9 mouse cellular contexts compared by ENCODE assay signal in genomic region chr8:78598237-78598636, GRCm38 (mm10).
DNase-seq lines count a peak whose midpoint lies in the region; ATAC-seq and TF ChIP-seq lines count a peak whose summit lies in the region.
"Had no signal": no experiment of that assay in that cellular context is flagged by ENCODE, and none has a peak within 500 bp of the region (broad histone marks: within the 10 kb centered on the region; RNA-seq: fewer than 3 reads in every experiment).

No protein-coding gene starts in this region.

- H3K27ac ChIP-seq in intestine, embryonic 15.5 days: no peak overlapping the region
- no peak overlapping the region for H3K27ac ChIP-seq in intestine, embryonic 16.5 days (ENCODE audit: low read length)
- H3K27ac ChIP-seq in hindbrain, embryonic 15.5 days (replicated peaks): no peak overlapping the region
- no peak overlapping the region for H3K27ac ChIP-seq in cerebellum, adult 2 months (ENCODE audit: insufficient read depth, low read length)
- H3K27ac ChIP-seq in liver, embryonic 11.5 days (ENCODE audit: low read depth, low read length): no peak overlapping the region
- H3K27ac ChIP-seq: liver, embryonic 15.5 days had no signal

- H3K4me3 ChIP-seq in intestine, embryonic 15.5 days (replicated peaks): no peak overlapping the region
- H3K4me3 ChIP-seq in intestine, embryonic 16.5 days (ENCODE audit: low read length): no peak overlapping the region
- no peak overlapping the region for H3K4me3 ChIP-seq in hindbrain, embryonic 15.5 days
- no peak overlapping the region for H3K4me3 ChIP-seq in cerebellum, adult 2 months (replicated peaks; ENCODE audit: insufficient read depth, low read depth, low read length)
- no peak overlapping the region for H3K4me3 ChIP-seq in liver, embryonic 11.5 days (ENCODE audit: low read depth, low read length)
- H3K4me3 ChIP-seq: liver, embryonic 15.5 days had no signal

- no peaks in the 10 kb centered on the region for H3K27me3 ChIP-seq in intestine, embryonic 15.5 days (replicated peaks)
- no peaks in the 10 kb centered on the region for H3K27me3 ChIP-seq in intestine, embryonic 16.5 days (replicated peaks; ENCODE audit: control insufficient read depth, insufficient read depth, low read length)
- no peaks in the 10 kb centered on the region for H3K27me3 ChIP-seq in hindbrain, embryonic 15.5 days
- H3K27me3 ChIP-seq in cerebellum, adult 2 months (ENCODE audit: control insufficient read depth, insufficient read depth, low read length): no peaks in the 10 kb centered on the region
- no peaks in the 10 kb centered on the region for H3K27me3 ChIP-seq in liver, embryonic 11.5 days (replicated peaks; ENCODE audit: control insufficient read depth, insufficient read depth, low read length)
- H3K27me3 ChIP-seq: liver, embryonic 15.5 days had no signal

- no peaks in the 10 kb centered on the region for H3K36me3 ChIP-seq in intestine, embryonic 15.5 days
- no peaks in the 10 kb centered on the region; the same call in 1 of the 2 replicates for H3K36me3 ChIP-seq in intestine, embryonic 16.5 days (ENCODE audit: control insufficient read depth, insufficient read depth, low read length)
- H3K36me3 ChIP-seq in hindbrain, embryonic 15.5 days: no peaks in the 10 kb centered on the region
- H3K36me3 ChIP-seq in liver, embryonic 11.5 days (ENCODE audit: control insufficient read depth, insufficient read depth, low read length): no peaks in the 10 kb centered on the region
- H3K36me3 ChIP-seq: liver, embryonic 15.5 days had no signal

- no peak overlapping the region for H3K9ac ChIP-seq in intestine, embryonic 15.5 days
- no peak overlapping the region for H3K9ac ChIP-seq in intestine, embryonic 16.5 days (ENCODE audit: low read depth, low read length)
- H3K9ac ChIP-seq in hindbrain, embryonic 15.5 days: no peak overlapping the region
- H3K9ac ChIP-seq in liver, embryonic 11.5 days (ENCODE audit: low read depth, low read length): no peak overlapping the region
- H3K9ac ChIP-seq: liver, embryonic 15.5 days had no signal

- WGBS in intestine, embryonic 15.5 days: 59% methylated on average over 3 of the region's 3 CpGs
- WGBS in intestine, embryonic 16.5 days: 44% methylated on average over 3 of the region's 3 CpGs
- WGBS in hindbrain, embryonic 15.5 days: 18% methylated on average over 3 of the region's 3 CpGs
- 28% methylated on average over 3 of the region's 3 CpGs for WGBS in cerebellum, adult 2 months
- WGBS in liver, embryonic 11.5 days: 61% methylated on average over 3 of the region's 3 CpGs

- peaks cover 5% of the 10 kb centered on the region for H3K4me1 ChIP-seq in intestine, embryonic 15.5 days (replicated peaks)
- peaks cover 5% of the 10 kb centered on the region for H3K4me1 ChIP-seq in intestine, embryonic 16.5 days (ENCODE audit: control insufficient read depth, insufficient read depth, low read length)
- H3K4me1 ChIP-seq in hindbrain, embryonic 15.5 days (replicated peaks): peaks cover 12% of the 10 kb centered on the region
- 0 out of 2 replicates have a peak, but pooled peaks cover 3% of the 10 kb centered on the region for H3K4me1 ChIP-seq in cerebellum, adult 2 months (ENCODE audit: control insufficient read depth, insufficient read depth, low read length)
- H3K4me1 ChIP-seq in liver, embryonic 11.5 days (replicated peaks; ENCODE audit: control insufficient read depth, insufficient read depth, low read length): no peaks in the 10 kb centered on the region
- H3K4me1 ChIP-seq: liver, embryonic 15.5 days had no signal

- H3K9me3 ChIP-seq in intestine, embryonic 15.5 days: no peaks in the 10 kb centered on the region
- H3K9me3 ChIP-seq in intestine, embryonic 16.5 days (ENCODE audit: control insufficient read depth, low read length): no peaks in the 10 kb centered on the region
- H3K9me3 ChIP-seq in hindbrain, embryonic 15.5 days: no peaks in the 10 kb centered on the region
- H3K9me3 ChIP-seq in liver, embryonic 11.5 days (ENCODE audit: control insufficient read depth, low read length): no peaks in the 10 kb centered on the region
- H3K9me3 ChIP-seq: liver, embryonic 15.5 days had no signal

- DNase-seq in brain, embryonic 14.5 days (ENCODE audit: low read depth): peak; percentile 82
- peak; percentile 15 for DNase-seq in lung, postnatal 36 days
- DNase-seq in cerebellum, adult 2 months: no peak
- no peak for DNase-seq in liver, embryonic 11.5 days (ENCODE audit: low spot score)

- TF ChIP-seq POLR2A in brain, embryonic 14.5 days (IDR thresholded peaks at IDR 0.05; ENCODE audit: borderline replicate concordance, extremely low read depth, insufficient read depth, insufficient read length, poor library complexity, severe bottlenecking): no peak
- no peak for TF ChIP-seq POLR2A in cerebellum, adult 2 months (IDR thresholded peaks at IDR 0.05; ENCODE audit: borderline replicate concordance, insufficient read depth, low read length)

- H3K4me2 ChIP-seq in intestine, embryonic 15.5 days (replicated peaks): no peak overlapping the region
- H3K4me2 ChIP-seq in intestine, embryonic 16.5 days (ENCODE audit: low read depth, low read length): no peak overlapping the region
- no peak overlapping the region for H3K4me2 ChIP-seq in hindbrain, embryonic 15.5 days
- no peak overlapping the region for H3K4me2 ChIP-seq in liver, embryonic 11.5 days
- H3K4me2 ChIP-seq: liver, embryonic 15.5 days had no signal

- no peak for TF ChIP-seq CTCF in brain, embryonic 14.5 days (IDR thresholded peaks at IDR 0.05; ENCODE audit: borderline replicate concordance, extremely low read depth, insufficient read depth, insufficient read length)
- TF ChIP-seq CTCF in cerebellum, adult 2 months (IDR thresholded peaks at IDR 0.05; ENCODE audit: borderline replicate concordance, insufficient read depth, low read depth, low read length): no peak

- ATAC-seq in intestine, embryonic 15.5 days: peak; percentile 28; the same call in 1 of the 2 replicates
- ATAC-seq in intestine, embryonic 16.5 days: no peak
- peak; percentile 82 for ATAC-seq in hindbrain, embryonic 15.5 days (ENCODE audit: low FRiP score, low read depth)
- ATAC-seq in granulocyte monocyte progenitor cell, adult 5-6 weeks (replicated peaks; ENCODE audit: poor library complexity, severe bottlenecking): no peak
- no peak for ATAC-seq in liver, embryonic 11.5 days (replicated peaks; ENCODE audit: low FRiP score)

Comparison
In these comparisons a context has a peak if more than half of its experiments do, and no peak if none do; other contexts are left out.
1. ATAC-seq: peak in intestine, embryonic 15.5 days (single experiment) and hindbrain, embryonic 15.5 days (single experiment); none in intestine, embryonic 16.5 days (single experiment), granulocyte monocyte progenitor cell, adult 5-6 weeks (single experiment) and liver, embryonic 11.5 days (single experiment).
2. DNase-seq: peak in brain, embryonic 14.5 days (single experiment) and lung, postnatal 36 days (single experiment); none in cerebellum, adult 2 months (0 of 2) and liver, embryonic 11.5 days (single experiment).